Mouse (Mus musculus): Measurements from ENCODE around the gene Foxd4.

DNA sequence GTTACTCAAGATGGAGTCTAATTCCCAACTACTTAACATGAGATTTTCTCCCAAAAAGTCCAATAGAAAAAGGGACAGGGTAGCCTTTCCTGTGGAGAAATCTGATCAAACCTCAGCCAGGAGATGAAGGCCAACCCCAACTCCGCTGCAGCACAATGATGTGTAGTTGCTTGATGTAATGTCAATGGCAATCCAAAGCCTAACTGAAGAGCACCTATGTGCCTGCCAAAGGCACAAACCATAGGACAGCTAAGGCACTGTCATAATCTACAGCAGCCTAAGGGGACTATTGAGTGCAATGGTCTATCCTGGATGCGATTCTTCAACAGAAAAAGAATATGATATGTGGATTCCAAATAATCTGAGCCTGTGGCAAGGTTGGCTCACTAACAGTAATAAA is 1.8 kb upstream of the Foxd4 start:
- TF ChIP-seq CTCF (conservative IDR thresholded peaks at IDR 0.05; ENCODE audit: insufficient read depth, insufficient read length, low read depth, low read length) (no peak), POLR2A (IDR thresholded peaks at IDR 0.05; ENCODE audit: low read depth, low read length) (no peak)

Data from kidney, adult 2 months (tissue).